Mouse (Mus musculus) lung, adult 2 months (tissue): ENCODE data around the gene Rassf6. TPM values are rescaled to one million over a fixed set of nuclear protein-coding genes. Genes with fewer than 3 reads are reported as not detected.

Experiments
- DNase-seq: peaks from one replicate; pipeline ENCODE4 v3.0.0; 2022
- H3K4me1 ChIP-seq: fragments of 200-500 bp; 2 replicates; pipeline ENCODE4 v1.6.1; 2011; ENCODE audit warnings: low read length; ENCODE audit not compliant: control insufficient read depth, insufficient read depth
- H3K4me3 ChIP-seq: fragments of 200-500 bp; replicated peaks from 2 replicates; pipeline ENCODE3; 2011; ENCODE audit warnings: low read depth, mild to moderate bottlenecking, control low read depth, low read length; ENCODE audit errors: extremely low read depth
- CTCF ChIP-seq: fragments of 200-500 bp; IDR thresholded peaks from 2 replicates; pipeline ENCODE4 v1.5.1; 2011; ENCODE audit warnings: mild to moderate bottlenecking, low read length, control low read depth; ENCODE audit not compliant: insufficient read depth
- POLR2A ChIP-seq: fragments of 200-500 bp; IDR thresholded peaks from 2 replicates; pipeline ENCODE4 v1.6.1; 2011; ENCODE audit warnings: low read depth, mild to moderate bottlenecking, control low read depth, low read length, borderline replicate concordance; ENCODE audit errors: extremely low read depth
- WGBS: fragments of 180-500 bp; shearing (Covaris S2); methylation state at CpG from one replicate; pipeline ENCODE4 v1.1.7; 2018; 5-methylcytosine and 5-hydroxymethylcytosine counted together
- polyA plus RNA-seq: library from polyadenylated mRNA; depleted of rRNA; stranded (reverse); fragments of >200 nt; gene quantifications from 2 replicates; pipeline ENCODE4 v1.2.3, GENCODE M21; 2012

The Rassf6 gene
- polyA plus RNA-seq, 1 experiment: 1.8 TPM

- H3K4me1 ChIP-seq: no peaks in the 10 kb centered on the region
- H3K4me3 ChIP-seq: no peak overlapping the region
- DNase-seq: no peak
- 88% methylated on average over 6 of the region's 6 CpGs for WGBS
- TF ChIP-seq POLR2A (no peak), CTCF (no peak)
Observed at GRCm38 (mm10) chr5:90656681-90657080, 16.2 kb upstream of the Rassf6 start.

DNA sequence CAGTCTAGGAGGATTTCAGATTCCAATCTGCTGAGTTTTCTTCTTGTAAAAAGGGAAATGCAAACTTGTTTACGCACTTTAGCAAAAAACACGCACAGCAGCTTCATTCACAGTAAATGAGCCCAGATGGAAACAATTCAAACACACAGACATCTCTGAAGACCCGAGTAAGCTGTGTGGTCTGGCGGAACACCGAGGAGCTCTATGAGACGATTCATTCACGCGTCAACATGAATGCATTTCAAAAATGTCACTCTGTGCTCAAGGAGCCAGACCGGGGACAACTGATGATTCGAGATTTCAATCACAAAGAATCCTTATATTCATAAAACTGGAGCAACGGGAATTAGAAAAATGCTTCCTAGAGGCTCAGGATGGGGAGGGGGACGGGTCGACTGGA lies 15.4 kb upstream of the Rassf6 start:
- no peak for DNase-seq
- Histone ChIP-seq H3K4me1 (no peaks in the 10 kb centered on the region), H3K4me3 (no peak overlapping the region)
- WGBS: 52% methylated on average over 13 of the region's 13 CpGs
- TF ChIP-seq POLR2A (no peak), CTCF (no peak)

- Histone ChIP-seq H3K4me3 (no peak overlapping the region), H3K4me1 (no peaks in the 10 kb centered on the region)
- TF ChIP-seq CTCF (no peak), POLR2A (no peak)
- 55% methylated on average over 5 of the region's 5 CpGs for WGBS
- no peak for DNase-seq
Observed at GRCm38 (mm10) chr5:90654798-90655197, 14.3 kb upstream of the Rassf6 start.

GRCm38 (mm10) chr5:90652724-90653123 lies 12.3 kb upstream of the Rassf6 start:
- Histone ChIP-seq H3K4me3 (no peak overlapping the region), H3K4me1 (no peaks in the 10 kb centered on the region)
- peak; percentile 25 for DNase-seq
- TF ChIP-seq CTCF: peak; percentile 51
- no peak for TF ChIP-seq POLR2A
- WGBS: 4% methylated on average over 3 of the region's 3 CpGs

DNA sequence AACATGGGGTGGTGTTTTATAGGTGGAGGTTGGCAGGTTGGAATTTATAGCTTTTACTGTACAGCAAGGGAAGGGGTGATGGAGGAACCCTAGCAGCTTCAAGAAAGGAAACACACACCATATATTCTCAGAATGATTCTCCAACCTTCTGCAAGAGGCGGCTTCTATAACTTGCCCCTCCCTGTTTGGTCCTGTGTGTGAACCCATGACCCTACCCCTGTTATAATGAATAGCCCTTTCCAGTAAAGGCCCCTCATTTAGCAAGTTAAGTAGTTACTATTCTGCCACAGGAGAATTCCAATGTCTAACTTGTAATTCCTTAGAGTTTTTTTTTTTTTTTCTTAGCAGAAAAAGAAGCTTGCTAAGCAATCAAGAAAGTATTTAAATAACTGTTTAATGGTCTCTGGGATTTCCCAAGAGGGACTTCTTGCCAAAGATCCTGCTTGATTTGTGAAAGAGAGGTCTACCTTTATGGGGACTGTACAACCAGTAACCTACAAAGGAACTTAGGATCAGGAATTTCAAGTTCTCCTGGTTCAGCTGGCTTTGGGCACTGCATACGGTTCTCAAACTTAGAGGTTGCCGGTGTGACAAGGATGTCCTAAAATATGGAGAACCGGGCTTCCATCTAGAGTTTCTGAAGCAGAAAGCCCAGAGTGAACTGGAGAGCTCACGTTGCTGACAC lies 10.2 kb upstream of the Rassf6 start:
- no peak for TF ChIP-seq POLR2A
- no peak for TF ChIP-seq CTCF
- Histone ChIP-seq H3K4me3 (no peak overlapping the region), H3K4me1 (no peaks in the 10 kb centered on the region)
- WGBS: 62% methylated on average over 5 of the region's 5 CpGs
- no peak for DNase-seq

- Histone ChIP-seq H3K4me1 (no peaks in the 10 kb centered on the region), H3K4me3 (no peak overlapping the region)
- TF ChIP-seq CTCF (no peak), POLR2A (no peak)
- no peak for DNase-seq
- WGBS: 65% methylated on average over 5 of the region's 5 CpGs
Observed at GRCm38 (mm10) chr5:90647473-90647872, 7.0 kb upstream of the Rassf6 start.

GRCm38 (mm10) chr5:90646398-90646797 lies 5.9 kb upstream of the Rassf6 start:
- H3K4me1 ChIP-seq: no peaks in the 10 kb centered on the region
- 90% methylated on average over 5 of the region's 5 CpGs for WGBS
- TF ChIP-seq POLR2A: no peak
- TF ChIP-seq CTCF: no peak
- no peak overlapping the region for H3K4me3 ChIP-seq
- DNase-seq: no peak

DNA sequence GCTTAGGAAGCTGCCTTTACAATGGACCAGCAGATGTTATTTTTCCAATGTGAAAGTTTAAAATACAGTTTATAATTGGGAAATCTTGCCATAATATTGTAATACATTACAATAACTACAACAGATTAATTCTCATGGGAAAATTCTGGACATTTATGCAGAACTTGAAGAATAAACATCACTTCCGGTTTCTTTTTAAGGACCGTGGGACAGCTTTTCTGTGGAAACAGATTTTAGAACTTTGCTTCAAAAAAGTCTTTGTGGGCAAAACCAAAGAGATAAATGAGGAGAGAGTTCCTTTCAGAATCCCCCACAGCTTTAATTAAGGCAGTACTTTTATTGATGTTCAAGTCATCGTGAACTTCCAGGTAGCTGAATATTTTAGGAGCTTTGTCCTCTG lies 5.1 kb upstream of the Rassf6 start:
- no peak for DNase-seq
- no peak for TF ChIP-seq POLR2A
- no peak for TF ChIP-seq CTCF
- H3K4me3 ChIP-seq: no peak overlapping the region
- H3K4me1 ChIP-seq: no peaks in the 10 kb centered on the region
- 51% methylated on average over 3 of the region's 3 CpGs for WGBS

- Histone ChIP-seq H3K4me3 (no peak overlapping the region), H3K4me1 (no peaks in the 10 kb centered on the region; the same call in 1 of the 2 replicates)
- 48% methylated on average over 10 of the region's 10 CpGs for WGBS
- TF ChIP-seq POLR2A: no peak
- no peak for TF ChIP-seq CTCF
- DNase-seq: no peak
Observed at GRCm38 (mm10) chr5:90641218-90641610, 757 bp upstream of the Rassf6 start.

GRCm38 (mm10) chr5:90634885-90635284 lies 5.6 kb downstream of the Rassf6 start:
- DNase-seq: no peak
- 82% methylated on average over 7 of the region's 7 CpGs for whole genome bisulfite sequencing
- Histone ChIP-seq H3K4me1 (no peaks in the 10 kb centered on the region; the same call in 1 of the 2 replicates), H3K4me3 (no peak overlapping the region)
- TF ChIP-seq CTCF (no peak), POLR2A (no peak)
